Mouse (Mus musculus): Measurements from ENCODE around the gene Saxo2.
A peak's percentile ranks its signal among the peaks of the same experiment; 100 is the strongest.

Gene Saxo2

GRCm38 (mm10) chr7:82648353-82649080, at the start of gene Saxo2, which contains the start of gene Efl1:
Gene Saxo2, minus strand, starts transcription at chr7:82648528.
Gene Efl1, plus strand, starts transcription at chr7:82648614.
- peak; percentile 95 for DNase-seq

- no peak for DNase-seq
Observed at GRCm38 (mm10) chr7:82697668-82698067, 49.3 kb upstream of the Saxo2 start.

GRCm38 (mm10) chr7:82691021-82691738, 42.9 kb upstream of the Saxo2 start:
- DNase-seq, result no peak

- no peak for DNase-seq
Observed at GRCm38 (mm10) chr7:82688736-82689135, 40.4 kb upstream of the Saxo2 start.

GRCm38 (mm10) chr7:82679901-82680300, 31.6 kb upstream of the Saxo2 start:
- no peak for DNase-seq

- no peak for DNase-seq
Observed at GRCm38 (mm10) chr7:82676834-82677233, 28.5 kb upstream of the Saxo2 start.

GRCm38 (mm10) chr7:82676001-82676400, 27.7 kb upstream of the Saxo2 start:
- DNase-seq, result no peak

GRCm38 (mm10) chr7:82664604-82665003, 16.3 kb upstream of the Saxo2 start:
- DNase-seq, result no peak

GRCm38 (mm10) chr7:82649081-82649445, 735 bp upstream of the Saxo2 start:
- no peak for DNase-seq

GRCm38 (mm10) chr7:82647909-82648308, 419 bp downstream of the Saxo2 start:
- no peak for DNase-seq

- DNase-seq, result no peak
Observed at GRCm38 (mm10) chr7:82647183-82647582, 1.1 kb downstream of the Saxo2 start.

GRCm38 (mm10) chr7:82625342-82625741, 23.0 kb downstream of the Saxo2 start:
- DNase-seq, result no peak

GRCm38 (mm10) chr7:82609629-82610028, 38.7 kb downstream of the Saxo2 start:
- no peak for DNase-seq

- DNase-seq, result no peak
Observed at GRCm38 (mm10) chr7:82605425-82605824, 42.9 kb downstream of the Saxo2 start.

GRCm38 (mm10) chr7:82602008-82602407, 46.3 kb downstream of the Saxo2 start:
- DNase-seq, result no peak

- DNase-seq, result no peak
Observed at GRCm38 (mm10) chr7:82590931-82591330, 57.4 kb downstream of the Saxo2 start.

Data from kidney, adult 11 months (tissue).